Mouse (Mus musculus): ENCODE results near the gene Itpkb.

DNA sequence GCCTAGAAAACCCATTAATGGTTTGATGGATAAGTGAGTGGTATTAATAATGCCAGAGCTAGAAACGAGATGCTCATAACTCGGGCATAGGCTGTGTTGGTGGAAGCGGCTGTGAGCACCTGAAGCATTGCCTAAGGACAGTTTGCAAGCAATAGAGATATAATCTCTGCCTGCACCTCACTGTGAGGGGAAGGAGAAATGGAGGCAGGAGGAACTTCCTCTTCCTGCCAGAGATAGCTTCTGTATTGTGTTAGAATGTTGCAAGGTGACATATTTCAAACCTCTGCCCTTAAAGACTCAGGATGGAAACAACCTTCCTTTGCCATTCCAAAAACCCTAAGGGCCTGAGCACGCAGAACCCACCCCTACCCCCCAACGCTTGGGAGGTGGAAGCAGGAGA lies 11.9 kb upstream of the Itpkb start:
- no peak for TF ChIP-seq CTCF (IDR thresholded peaks at IDR 0.05; ENCODE audit: extremely low read depth, insufficient read depth, low read length)
- TF ChIP-seq POLR2A (IDR thresholded peaks at IDR 0.05; ENCODE audit: extremely low read depth, insufficient read depth, low read length) = no peak

All from cortical plate, adult 2 months (tissue).